Mouse (Mus musculus) CH12.LX (cell line): ENCODE measurements around the gene Ctc1. TPM values are rescaled to one million over a fixed set of nuclear protein-coding genes. Genes with fewer than 3 reads are reported as not detected.
"Not testable (repeated sequence)": the region's sequence is repeated elsewhere in the genome, so short reads cannot be mapped to it uniquely, and the experiment has no call there.

Experiments used
- DNase-seq: peaks from one replicate; pipeline ENCODE4 v3.0.0-alpha.2; 2013; ENCODE audit errors: extremely low read depth
- H3K27ac ChIP-seq: 2 replicates; pipeline ENCODE4 v1.5.1; 2012; ENCODE audit warnings: low read depth, mild to moderate bottlenecking, control low read depth, moderate library complexity; ENCODE audit not compliant: insufficient read depth
- H3K27me3 ChIP-seq: replicated peaks from 2 replicates; pipeline ENCODE3; 2012; ENCODE audit warnings: inconsistent platforms
- H3K36me3 ChIP-seq, 2 experiments: replicated peaks in 1 of 2; 2 replicates each; pipeline versions ENCODE3 to v1.6.1; 2012; ENCODE audit warnings: inconsistent platforms in 1 of 2, low read length in 1 of 2, mild to moderate bottlenecking in 1 of 2, mixed read lengths in 1 of 2, moderate library complexity in 1 of 2; ENCODE audit not compliant: control insufficient read depth in 1 of 2, insufficient read depth in 1 of 2
- H3K4me1 ChIP-seq, 2 experiments: 2 replicates each; pipeline ENCODE4 v1.6.1; 2012; ENCODE audit warnings: inconsistent platforms in 1 of 2, moderate library complexity in 1 of 2; ENCODE audit not compliant: insufficient read depth in 2 of 2, control insufficient read depth in 1 of 2
- H3K4me2 ChIP-seq: 2 replicates; pipeline ENCODE4 v1.6.1; 2012; ENCODE audit warnings: low read depth, mild to moderate bottlenecking, control low read depth; ENCODE audit not compliant: poor library complexity, insufficient read depth, severe bottlenecking
- H3K4me3 ChIP-seq, 3 experiments: fragments of 150-350 bp in 1 of 3; sonication (generic) in 1 of 3; replicated peaks in 1 of 3; 2 replicates each; pipeline versions ENCODE3 to v1.5.1; 2011 to 2012; ENCODE audit warnings: low read depth in 2 of 3, low read length in 2 of 3, mild to moderate bottlenecking in 2 of 3, moderate library complexity in 2 of 3, control low read depth in 1 of 3, improper control_type of control experiment in 1 of 3, inconsistent platforms in 1 of 3, mixed read lengths in 1 of 3; ENCODE audit not compliant: poor library complexity in 1 of 3
- H3K79me2 ChIP-seq: replicated peaks from 2 replicates; pipeline ENCODE4 v1.6.1; 2012; ENCODE audit warnings: mild to moderate bottlenecking, moderate library complexity; ENCODE audit not compliant: control insufficient read depth, poor library complexity, insufficient read depth, severe bottlenecking; ENCODE audit errors: extremely low read depth
- H3K9ac ChIP-seq: 2 replicates; pipeline ENCODE4 v1.6.1; 2012; ENCODE audit warnings: low read depth, mild to moderate bottlenecking, control low read depth, moderate library complexity; ENCODE audit not compliant: insufficient read depth
- H3K9me3 ChIP-seq: replicated peaks from 2 replicates; pipeline ENCODE3; 2012; ENCODE audit warnings: low read length, inconsistent platforms, mixed read lengths
- BHLHE40 ChIP-seq: IDR thresholded peaks from 2 replicates; pipeline ENCODE4 v1.6.1; 2011; ENCODE audit warnings: mild to moderate bottlenecking, low read depth, low read length, improper control_type of control experiment
- CHD1 ChIP-seq: IDR thresholded peaks from 2 replicates; pipeline ENCODE4 v1.6.1; 2012; ENCODE audit warnings: low read depth, low read length, improper control_type of control experiment, inconsistent platforms
- CTCF ChIP-seq, 2 experiments: IDR thresholded peaks in 1 of 2; conservative IDR thresholded peaks in 1 of 2; 2 replicates each; pipeline ENCODE4 v1.5.1; 2011 to 2012; ENCODE audit warnings: low read depth in 2 of 2, low read length in 2 of 2, improper control_type of control experiment in 1 of 2, inconsistent platforms in 1 of 2, mild to moderate bottlenecking in 1 of 2, moderate library complexity in 1 of 2
- ELF1 ChIP-seq: IDR thresholded peaks from 2 replicates; pipeline ENCODE4 v1.6.1; 2014; ENCODE audit warnings: low read depth, mild to moderate bottlenecking, inconsistent platforms, low read length, improper control_type of control experiment
- HCFC1 ChIP-seq: IDR thresholded peaks from 2 replicates; pipeline ENCODE4 v1.6.1; 2012; ENCODE audit warnings: low read depth, mild to moderate bottlenecking, inconsistent platforms, low read length, improper control_type of control experiment
- IRF4 ChIP-seq: IDR thresholded peaks from 2 replicates; pipeline ENCODE4 v1.6.1; 2014; ENCODE audit warnings: low read depth, mild to moderate bottlenecking, inconsistent platforms, low read length, improper control_type of control experiment
- JUND ChIP-seq: conservative IDR thresholded peaks from 2 replicates; pipeline ENCODE4 v1.6.1; 2011; ENCODE audit warnings: low read depth, low read length, improper control_type of control experiment
- MXI1 ChIP-seq: IDR thresholded peaks from 2 replicates; pipeline ENCODE4 v1.6.1; 2011; ENCODE audit warnings: mild to moderate bottlenecking, low read depth, low read length, improper control_type of control experiment
- RCOR1 ChIP-seq: conservative IDR thresholded peaks from 2 replicates; pipeline ENCODE4 v1.6.1; 2012; ENCODE audit warnings: low read depth, mild to moderate bottlenecking, inconsistent platforms, low read length, improper control_type of control experiment
- TBP ChIP-seq: conservative IDR thresholded peaks from 2 replicates; pipeline ENCODE4 v1.6.1; 2011; ENCODE audit warnings: low read depth, low read length, improper control_type of control experiment
- TCF12 ChIP-seq: IDR thresholded peaks from 2 replicates; pipeline ENCODE4 v1.6.1; 2014; ENCODE audit warnings: low read depth, mild to moderate bottlenecking, inconsistent platforms, low read length, improper control_type of control experiment
- UBTF ChIP-seq: IDR thresholded peaks from 2 replicates; pipeline ENCODE4 v1.6.1; 2012; ENCODE audit warnings: low read depth, mild to moderate bottlenecking, inconsistent platforms, low read length, improper control_type of control experiment, moderate library complexity
- ZNF384 ChIP-seq: IDR thresholded peaks from 2 replicates; pipeline ENCODE4 v1.6.1; 2012; ENCODE audit warnings: low read depth, low read length, improper control_type of control experiment, inconsistent platforms
- dilution Hi-C: fragments of 300-500 bp; cut with MboI; formaldehyde crosslinking; loops from 2 replicates; pipeline ENCODE4 v1.14.3; 2020; ENCODE audit warnings: low sequenced_read_pairs; ENCODE audit not compliant: extremely low pct_unique_long_range_greater_than_20kb, extremely low pct_ligation_motif_present
- in situ Hi-C: fragments of 300-500 bp; cut with MboI; formaldehyde crosslinking; loops from 3 replicates; pipeline ENCODE4 v1.14.3; 2019; ENCODE audit warnings: low sequenced_read_pairs, low pct_ligation_motif_present, low pct_unique_long_range_greater_than_20kb, mixed read lengths
- polyA plus RNA-seq: library from polyadenylated mRNA; unstranded; fragments of >175 nt; gene quantifications from 2 replicates; pipeline ENCODE4 v1.2.1, GENCODE M21; 2012; ENCODE audit warnings: low read depth; ENCODE audit not compliant: insufficient read length
- total RNA-seq, 2 experiments: library from RNA; depleted of rRNA; stranded (reverse); fragments of 300-350 nt in 1 of 2; fragments of >200 nt in 1 of 2; gene quantifications; 2 replicates each; pipeline ENCODE4 v1.2.3; 2012 to 2014

Gene Ctc1
- total and polyA plus RNA-seq, 3 experiments: 20.5 to 69.8 (median 44.8) TPM

- Histone ChIP-seq H3K9ac (peak overlapping the region; percentile 93), H3K36me3 (peaks cover 0 to 14% of the 10 kb centered on the region in 2 experiments), H3K27ac (peak overlapping the region; percentile 30; the same call in 1 of the 2 replicates), H3K4me3 (peak overlapping the region; percentile 31 to 73 (median 34)), H3K79me2 (peaks cover 24% of the 10 kb centered on the region), H3K4me1 (peaks cover 9 to 37% of the 10 kb centered on the region in 2 experiments), H3K9me3 (no peaks in the 10 kb centered on the region), H3K4me2 (peak overlapping the region; percentile 93), H3K27me3 (no peaks in the 10 kb centered on the region)
- TF ChIP-seq ZNF384 (no peak), HCFC1 (no peak), RCOR1 (no peak), TCF12 (no peak), BHLHE40 (peak; percentile 72; the same call in 1 of the 2 replicates), TBP (peak; percentile 92), MXI1 (0 out of 2 replicates have a peak, but pooled peaks have one; percentile 61), JUND (no peak), IRF4 (no peak)
- in situ Hi-C loops: no loop called here
- peak; percentile 54 for DNase-seq
- dilution Hi-C loops: no loop called here
Observed at GRCm38 (mm10) chr11:69010400-69011323, 5.0 kb upstream of the Ctc1 start.

DNA sequence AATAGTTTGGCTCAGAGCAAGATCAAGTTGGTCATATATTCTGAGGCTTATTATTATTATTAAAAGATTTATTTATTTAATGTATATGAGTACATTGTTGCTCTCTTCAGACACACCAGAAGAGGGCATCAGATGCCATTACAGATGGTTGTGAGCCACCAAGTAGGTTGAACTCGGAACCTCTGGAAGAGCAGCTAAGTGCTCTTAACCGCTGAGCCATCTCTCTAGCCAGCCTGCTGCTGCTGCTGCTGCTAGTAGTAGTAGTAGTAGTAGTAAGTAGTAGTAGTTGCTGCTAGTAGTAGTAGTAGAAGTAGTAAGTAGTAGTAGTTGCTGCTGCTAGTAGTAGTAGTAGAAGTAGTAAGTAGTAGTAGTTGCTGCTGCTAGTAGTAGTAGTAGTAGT, 4.3 kb upstream of the Ctc1 start:
- Histone ChIP-seq H3K9ac (peak overlapping the region; percentile 93), H3K4me2 (peak overlapping the region; percentile 93), H3K79me2 (peaks cover 19% of the 10 kb centered on the region), H3K4me3 (peak overlapping the region; percentile 63 to 73 (median 69)), H3K27ac (peak overlapping the region; percentile 92), H3K4me1 (peaks cover 9 to 29% of the 10 kb centered on the region in 2 experiments)
- dilution Hi-C loops, H3K27me3 ChIP-seq, in situ Hi-C loops, H3K9me3 ChIP-seq: not testable (repeated sequence)
- TF ChIP-seq CTCF (conservative IDR thresholded peaks at IDR 0.05 in 1 of 2, IDR thresholded peaks at IDR 0.05 in 1 of 2; ENCODE audit: low read depth in 2 of 2, low read length in 2 of 2): peak in 1 of 2 experiments; percentile 50; a peak in 2 of 4 replicates
- 0 out of 2 replicates have a peak, but pooled peaks have one; percentile 20 for TF ChIP-seq UBTF
- peak; percentile 26; the same call in 1 of the 2 replicates for TF ChIP-seq CHD1
- TF ChIP-seq ELF1: peak; percentile 72; the same call in 1 of the 2 replicates
- TF ChIP-seq HCFC1: peak; percentile 11; the same call in 1 of the 2 replicates
- TF ChIP-seq TBP: peak; percentile 94
- TF ChIP-seq, all 38 proteins: peak for 6; not testable (repeated sequence) for 32
- not testable (repeated sequence) for H3K36me3 ChIP-seq
- DNase-seq: peak; percentile 56
